In the genomic region with DNA sequence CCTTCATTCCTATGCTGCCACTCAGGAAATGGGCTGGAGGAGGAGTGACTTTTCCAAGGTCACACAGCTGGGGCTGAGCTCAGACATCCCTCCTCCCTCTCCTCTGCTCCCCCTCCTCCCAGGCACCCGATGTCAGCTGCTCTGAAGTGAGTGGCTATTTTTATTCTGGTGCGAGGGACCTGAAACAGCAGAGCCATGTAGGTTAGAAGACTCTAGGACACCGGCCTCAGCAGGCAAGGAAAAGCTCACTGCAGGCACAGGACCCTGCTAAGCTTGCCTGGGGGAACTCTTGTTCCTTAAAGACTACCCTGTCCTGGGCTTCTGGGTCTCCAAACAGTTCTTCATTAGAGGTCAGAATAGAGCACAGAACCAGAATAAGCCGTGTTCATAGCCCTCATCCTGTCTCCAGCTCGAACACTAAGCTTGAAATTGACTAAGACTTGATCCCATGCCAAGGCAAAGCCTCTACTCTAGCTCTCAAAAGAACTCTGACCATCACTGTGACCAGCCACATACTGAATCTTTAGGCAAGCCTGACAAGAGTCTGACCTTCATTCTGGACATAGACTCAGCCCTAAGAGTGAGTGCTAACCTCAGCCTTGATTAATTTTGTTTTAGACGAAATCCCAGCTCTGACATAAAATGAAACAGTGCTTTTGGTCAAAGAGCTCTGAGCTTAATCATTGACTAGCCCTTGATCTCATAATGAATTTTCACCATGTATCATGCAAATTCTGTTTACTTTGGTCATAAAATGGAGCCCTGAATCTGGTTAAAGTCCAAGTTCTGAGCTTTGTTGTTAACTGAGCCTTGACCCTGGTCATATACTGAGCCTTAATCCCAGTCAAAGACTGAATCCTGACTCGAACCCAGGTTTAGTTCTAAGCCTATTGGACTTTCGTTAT, we compare ENCODE assay signal across 14 mouse cellular contexts. TPM values are rescaled to one million over a fixed set of nuclear protein-coding genes. Genes with fewer than 3 reads are reported as not detected.
DNase-seq lines count a peak whose midpoint lies in the region; ATAC-seq and TF ChIP-seq lines count a peak whose summit lies in the region.
"Had no signal": no experiment of that assay in that cellular context is flagged by ENCODE, and none has a peak within 500 bp of the region (broad histone marks: within the 10 kb centered on the region; RNA-seq: fewer than 3 reads in every experiment).

No protein-coding gene starts in this region.

- no peak overlapping the region for H3K4me2 ChIP-seq in intestine, embryonic 16.5 days (ENCODE audit: low read depth, low read length)
- no peak overlapping the region for H3K4me2 ChIP-seq in midbrain, postnatal 0 days (ENCODE audit: low read depth, low read length, poor library complexity, severe bottlenecking)
- no peak overlapping the region for H3K4me2 ChIP-seq in hindbrain, postnatal 0 days (ENCODE audit: low read depth, low read length)

- no peaks in the 10 kb centered on the region for H3K9me3 ChIP-seq in intestine, embryonic 16.5 days (ENCODE audit: control insufficient read depth, low read length)
- no peaks in the 10 kb centered on the region for H3K9me3 ChIP-seq in midbrain, postnatal 0 days (ENCODE audit: low read length)
- H3K9me3 ChIP-seq in hindbrain, postnatal 0 days (ENCODE audit: low read length), result no peaks in the 10 kb centered on the region
- H3K9me3 ChIP-seq: limb, embryonic 10.5 days had no signal

- peak; percentile 21 for ATAC-seq in intestine, embryonic 16.5 days
- no peak for ATAC-seq in midbrain, postnatal 0 days (ENCODE audit: low FRiP score)
- ATAC-seq in hindbrain, postnatal 0 days, result no peak

- TF ChIP-seq POLR2A in liver, adult 2 months (IDR thresholded peaks at IDR 0.05; ENCODE audit: extremely low read depth, insufficient read depth, low read length), result no peak

- no peaks in the 10 kb centered on the region for H3K79me2 ChIP-seq in liver, adult 2 months (ENCODE audit: control insufficient read depth, insufficient read depth, low read length)

- 36% methylated on average over 8 of the region's 8 CpGs for WGBS in liver, adult 2 months
- 49% methylated on average over 8 of the region's 8 CpGs for WGBS in intestine, embryonic 16.5 days
- 71% methylated on average over 8 of the region's 8 CpGs for WGBS in midbrain, postnatal 0 days
- WGBS in hindbrain, postnatal 0 days, result 66% methylated on average over 8 of the region's 8 CpGs

- H3K27me3 ChIP-seq in liver, adult 2 months (ENCODE audit: control insufficient read depth, insufficient read depth, low read length), result no peaks in the 10 kb centered on the region
- no peaks in the 10 kb centered on the region for H3K27me3 ChIP-seq in intestine, embryonic 16.5 days (replicated peaks; ENCODE audit: control insufficient read depth, insufficient read depth, low read length)
- H3K27me3 ChIP-seq in midbrain, postnatal 0 days (ENCODE audit: insufficient read depth, low read length), result no peaks in the 10 kb centered on the region
- no peaks in the 10 kb centered on the region for H3K27me3 ChIP-seq in hindbrain, postnatal 0 days (ENCODE audit: insufficient read depth, low read length)

- 0 out of 2 replicates have a peak, but pooled peaks cover 2% of the 10 kb centered on the region for H3K4me1 ChIP-seq in liver, adult 2 months (ENCODE audit: control insufficient read depth, insufficient read depth, low read length)
- H3K4me1 ChIP-seq in intestine, embryonic 16.5 days (ENCODE audit: control insufficient read depth, insufficient read depth, low read length), result peaks cover 17% of the 10 kb centered on the region
- H3K4me1 ChIP-seq in midbrain, postnatal 0 days (ENCODE audit: insufficient read depth, low read length), result no peaks in the 10 kb centered on the region; the same call in 1 of the 2 replicates
- H3K4me1 ChIP-seq in hindbrain, postnatal 0 days (ENCODE audit: insufficient read depth, low read length), result 0 out of 2 replicates have a peak, but pooled peaks cover 5% of the 10 kb centered on the region
- H3K4me1 ChIP-seq: limb, embryonic 10.5 days had no signal

- H3K27ac ChIP-seq in liver, adult 2 months (replicated peaks; ENCODE audit: insufficient read depth, low read depth, low read length), result no peak overlapping the region
- H3K27ac ChIP-seq in intestine, embryonic 16.5 days (ENCODE audit: low read length), result peak overlapping the region; percentile 8; the same call in 1 of the 2 replicates
- H3K27ac ChIP-seq in midbrain, postnatal 0 days (ENCODE audit: low read depth, low read length), result no peak overlapping the region
- no peak overlapping the region for H3K27ac ChIP-seq in hindbrain, postnatal 0 days
- H3K27ac ChIP-seq: limb, embryonic 10.5 days; macrophage had no signal

- no peak for TF ChIP-seq CTCF in liver, adult 2 months (IDR thresholded peaks at IDR 0.05; ENCODE audit: low read depth, low read length)
- no peak for TF ChIP-seq CTCF in midbrain, postnatal 0 days (IDR thresholded peaks at IDR 0.05)
- TF ChIP-seq CTCF in hindbrain, postnatal 0 days (IDR thresholded peaks at IDR 0.05; ENCODE audit: low read depth), result no peak

- no peak overlapping the region for H3K4me3 ChIP-seq in liver, adult 2 months (ENCODE audit: insufficient read depth, low read depth, low read length)
- H3K4me3 ChIP-seq in intestine, embryonic 16.5 days (ENCODE audit: low read length), result no peak overlapping the region
- no peak overlapping the region for H3K4me3 ChIP-seq in midbrain, postnatal 0 days (ENCODE audit: low read depth, low read length)
- H3K4me3 ChIP-seq in hindbrain, postnatal 0 days (ENCODE audit: low read length), result no peak overlapping the region
- H3K4me3 ChIP-seq: limb, embryonic 10.5 days had no signal

- H3K9ac ChIP-seq in liver, adult 2 months (ENCODE audit: low read depth, low read length), result no peak overlapping the region
- no peak overlapping the region for H3K9ac ChIP-seq in intestine, embryonic 16.5 days (ENCODE audit: low read depth, low read length)
- H3K9ac ChIP-seq in midbrain, postnatal 0 days (replicated peaks; ENCODE audit: low read length, poor library complexity, severe bottlenecking), result no peak overlapping the region
- no peak overlapping the region for H3K9ac ChIP-seq in hindbrain, postnatal 0 days (replicated peaks; ENCODE audit: low read length)

- peak; percentile 20 to 47 for DNase-seq in adrenal gland, postnatal 36 days
- no peak for DNase-seq in adrenal gland, adult 18-20 months (ENCODE audit: low spot score in 2 of 2)
- peak; percentile 75 for DNase-seq in liver, adult 2 months (ENCODE audit: extremely low read depth, low read depth, low spot score)
- no peak for DNase-seq in liver
- DNase-seq in midbrain, postnatal 0 days (ENCODE audit: low spot score), result no peak
- DNase-seq in hindbrain, postnatal 0 days (ENCODE audit: low spot score), result no peak
- DNase-seq in left cerebral cortex, postnatal 36 days (ENCODE audit: low spot score in 2 of 2), result no peak
- DNase-seq: adrenal gland, postnatal 25 days; cerebellum, postnatal 36 days; midbrain, embryonic 14.5 days; thymus, postnatal 25 days had no signal

- no peaks in the 10 kb centered on the region for H3K36me3 ChIP-seq in liver, adult 2 months (ENCODE audit: control insufficient read depth, insufficient read depth, low read length)
- no peaks in the 10 kb centered on the region for H3K36me3 ChIP-seq in intestine, embryonic 16.5 days (ENCODE audit: control insufficient read depth, insufficient read depth, low read length)
- H3K36me3 ChIP-seq in midbrain, postnatal 0 days (ENCODE audit: insufficient read depth, low read length), result no peaks in the 10 kb centered on the region
- H3K36me3 ChIP-seq in hindbrain, postnatal 0 days (ENCODE audit: insufficient read depth, low read length), result no peaks in the 10 kb centered on the region
- H3K36me3 ChIP-seq: limb, embryonic 10.5 days had no signal

- intact Hi-C loops in left cerebral cortex, postnatal 36 days (cut with DNase I), result no loop called here

RNA-seq across cellular contexts. Expression of a gene that starts 4.8 kb away (rescaled TPM):
- total RNA-seq in adrenal gland, postnatal 36 days (2021), result under 1 TPM; 0.66 to 0.76 TPM
- total RNA-seq in adrenal gland, adult 18-20 months (2021), result under 1 TPM; 0.60 to 0.90 TPM
- total RNA-seq in liver, adult 2 months (2014; rRNA removed), result not detected in 2 replicates
- 0.05 and 0.07 TPM in 2 replicates for polyA plus RNA-seq in liver, adult 2 months (2012; rRNA removed)
- polyA plus RNA-seq in intestine, embryonic 16.5 days (2015; fragmentation: Nextera tagmentation; extraction: Ambion mirVana), result 5.6 and 5.9 TPM in 2 replicates
- 10.5 and 10.6 TPM in 2 replicates for total RNA-seq in midbrain, postnatal 0 days (2014; rRNA removed)
- 17.3 and 19.3 TPM in 2 replicates for polyA plus RNA-seq in midbrain, postnatal 0 days (2015; fragmentation: Nextera tagmentation; extraction: Ambion mirVana)
- 9.4 and 11.7 TPM in 2 replicates for total RNA-seq in hindbrain, postnatal 0 days (2014; rRNA removed)
- polyA plus RNA-seq in hindbrain, postnatal 0 days (2015; fragmentation: Nextera tagmentation; extraction: Ambion mirVana), result 14.6 and 15.3 TPM in 2 replicates
- 10 to 100 TPM; 53.7 to 58.3 TPM for total RNA-seq in left cerebral cortex, postnatal 36 days (2021)

RNA-seq across cellular contexts. Expression of a gene that starts 5.1 kb away (rescaled TPM):
- 10 to 100 TPM; 32.7 to 34.8 TPM for total RNA-seq in adrenal gland, postnatal 36 days (2021)
- total RNA-seq in adrenal gland, adult 18-20 months (2021), result 10 to 100 TPM; 40.1 to 43.7 TPM
- total RNA-seq in liver, adult 2 months (2014; rRNA removed), result 2.4 and 2.6 TPM in 2 replicates
- 6.3 and 6.7 TPM in 2 replicates for polyA plus RNA-seq in liver, adult 2 months (2012; rRNA removed)
- 182 and 185 TPM in 2 replicates for polyA plus RNA-seq in intestine, embryonic 16.5 days (2015; fragmentation: Nextera tagmentation; extraction: Ambion mirVana)
- total RNA-seq in midbrain, postnatal 0 days (2014; rRNA removed), result 244 and 290 TPM in 2 replicates
- 298 and 349 TPM in 2 replicates for polyA plus RNA-seq in midbrain, postnatal 0 days (2015; fragmentation: Nextera tagmentation; extraction: Ambion mirVana)
- total RNA-seq in hindbrain, postnatal 0 days (2014; rRNA removed), result 321 and 384 TPM in 2 replicates
- polyA plus RNA-seq in hindbrain, postnatal 0 days (2015; fragmentation: Nextera tagmentation; extraction: Ambion mirVana), result 359 and 389 TPM in 2 replicates
- total RNA-seq in left cerebral cortex, postnatal 36 days (2021), result 100 to 1,000 TPM; 128 to 155 TPM

RNA-seq across cellular contexts. Expression of a gene that starts 21.3 kb away (rescaled TPM):
- under 1 TPM in 1 of 2 experiments, not detected in 1; 0.20 TPM for total RNA-seq in adrenal gland, postnatal 36 days (2021)
- total RNA-seq in adrenal gland, adult 18-20 months (2021), result under 1 TPM in 1 of 2 experiments, not detected in 1; 0.23 TPM
- not detected in 2 replicates for total RNA-seq in liver, adult 2 months (2014; rRNA removed)
- 0.06 TPM in 1 of 2 replicates, not detected in the other for polyA plus RNA-seq in liver, adult 2 months (2012; rRNA removed)
- polyA plus RNA-seq in intestine, embryonic 16.5 days (2015; fragmentation: Nextera tagmentation; extraction: Ambion mirVana), result 0.33 and 0.43 TPM in 2 replicates
- 27.4 and 33.1 TPM in 2 replicates for total RNA-seq in midbrain, postnatal 0 days (2014; rRNA removed)
- 15.4 and 20.1 TPM in 2 replicates for polyA plus RNA-seq in midbrain, postnatal 0 days (2015; fragmentation: Nextera tagmentation; extraction: Ambion mirVana)
- total RNA-seq in hindbrain, postnatal 0 days (2014; rRNA removed), result 30.4 and 34.8 TPM in 2 replicates
- 18.5 and 21.2 TPM in 2 replicates for polyA plus RNA-seq in hindbrain, postnatal 0 days (2015; fragmentation: Nextera tagmentation; extraction: Ambion mirVana)
- total RNA-seq in left cerebral cortex, postnatal 36 days (2021), result 1 to 10 TPM; 2.3 to 4.9 TPM
- polyA plus RNA-seq: macrophage had no signal

RNA-seq across cellular contexts. Expression of a gene that starts 31.0 kb away (rescaled TPM):
- total RNA-seq in adrenal gland, postnatal 36 days (2021), result 10 to 100 TPM; 44.9 to 71.7 TPM
- 10 to 100 TPM; 43.8 to 52.3 TPM for total RNA-seq in adrenal gland, adult 18-20 months (2021)
- total RNA-seq in liver, adult 2 months (2014; rRNA removed), result 2.2 and 4.4 TPM in 2 replicates
- 2.8 and 2.9 TPM in 2 replicates for polyA plus RNA-seq in liver, adult 2 months (2012; rRNA removed)
- polyA plus RNA-seq in intestine, embryonic 16.5 days (2015; fragmentation: Nextera tagmentation; extraction: Ambion mirVana), result 78.2 and 80.1 TPM in 2 replicates
- total RNA-seq in midbrain, postnatal 0 days (2014; rRNA removed), result 7.3 and 9.9 TPM in 2 replicates
- 8.0 and 8.1 TPM in 2 replicates for polyA plus RNA-seq in midbrain, postnatal 0 days (2015; fragmentation: Nextera tagmentation; extraction: Ambion mirVana)
- total RNA-seq in hindbrain, postnatal 0 days (2014; rRNA removed), result 7.7 and 10.0 TPM in 2 replicates
- polyA plus RNA-seq in hindbrain, postnatal 0 days (2015; fragmentation: Nextera tagmentation; extraction: Ambion mirVana), result 10.7 and 12.8 TPM in 2 replicates
- total RNA-seq in left cerebral cortex, postnatal 36 days (2021), result 1 to 10 TPM; 8.2 to 8.9 TPM

RNA-seq across cellular contexts. Expression of a gene that starts 57.3 kb away (rescaled TPM):
- total RNA-seq in adrenal gland, postnatal 36 days (2021), result 10 to 100 TPM; 30.8 to 42.9 TPM
- 10 to 100 TPM; 31.9 to 35.3 TPM for total RNA-seq in adrenal gland, adult 18-20 months (2021)
- 11.2 and 14.8 TPM in 2 replicates for total RNA-seq in liver, adult 2 months (2014; rRNA removed)
- polyA plus RNA-seq in liver, adult 2 months (2012; rRNA removed), result 28.7 and 33.3 TPM in 2 replicates
- 34.1 and 36.1 TPM in 2 replicates for polyA plus RNA-seq in intestine, embryonic 16.5 days (2015; fragmentation: Nextera tagmentation; extraction: Ambion mirVana)
- 43.6 and 46.8 TPM in 2 replicates for total RNA-seq in midbrain, postnatal 0 days (2014; rRNA removed)
- polyA plus RNA-seq in midbrain, postnatal 0 days (2015; fragmentation: Nextera tagmentation; extraction: Ambion mirVana), result 36.9 and 39.6 TPM in 2 replicates
- 36.1 and 40.2 TPM in 2 replicates for total RNA-seq in hindbrain, postnatal 0 days (2014; rRNA removed)
- 31.4 and 36.6 TPM in 2 replicates for polyA plus RNA-seq in hindbrain, postnatal 0 days (2015; fragmentation: Nextera tagmentation; extraction: Ambion mirVana)
- 10 to 100 TPM; 26.9 to 27.5 TPM for total RNA-seq in left cerebral cortex, postnatal 36 days (2021)

Comparison
In these comparisons a context has a peak if more than half of its experiments do, and no peak if none do; other contexts are left out.
1. DNase-seq: peak in adrenal gland, postnatal 36 days (2 of 2) and liver, adult 2 months (single experiment); none in adrenal gland, adult 18-20 months (0 of 2), liver (single experiment), midbrain, postnatal 0 days (single experiment), hindbrain, postnatal 0 days (single experiment) and left cerebral cortex, postnatal 36 days (0 of 2).